Mouse (Mus musculus) limb, embryonic 15.5 days (tissue): ENCODE measurements around the gene Keap1. TPM values are rescaled to one million over a fixed set of nuclear protein-coding genes. Genes with fewer than 3 reads are reported as not detected.
"Not testable (repeated sequence)": the region's sequence is repeated elsewhere in the genome, so short reads cannot be mapped to it uniquely, and the experiment has no call there.

Source experiments
- ATAC-seq: fragments of 200-750 bp; cut with Nextera tagmentation; 2 replicates; pipeline ENCODE4 v1.8.0; 2017; ENCODE audit warnings: low read depth, moderate TSS enrichment; ENCODE audit not compliant: insufficient number of reproducible peaks, low FRiP score, low TSS enrichment
- H3K27ac ChIP-seq: fragments of 300-500 bp; sonication (generic); 2 replicates; pipeline ENCODE4 v1.5.1; 2015; ENCODE audit warnings: moderate library complexity, mild to moderate bottlenecking, inconsistent platforms
- H3K27me3 ChIP-seq: fragments of 300-500 bp; sonication (generic); 2 replicates; pipeline ENCODE4 v1.6.1; 2015; ENCODE audit warnings: inconsistent platforms
- H3K36me3 ChIP-seq: fragments of 300-500 bp; sonication (generic); 2 replicates; pipeline ENCODE4 v1.6.1; 2015; ENCODE audit warnings: inconsistent platforms
- H3K4me1 ChIP-seq: fragments of 300-500 bp; sonication (generic); 2 replicates; pipeline ENCODE4 v1.6.1; 2015; ENCODE audit warnings: inconsistent platforms
- H3K4me2 ChIP-seq: fragments of 300-500 bp; sonication (generic); 2 replicates; pipeline ENCODE4 v1.6.1; 2015; ENCODE audit warnings: mild to moderate bottlenecking, inconsistent platforms
- H3K4me3 ChIP-seq: fragments of 300-500 bp; sonication (generic); 2 replicates; pipeline ENCODE4 v1.5.1; 2015; ENCODE audit warnings: mild to moderate bottlenecking, inconsistent platforms
- H3K9ac ChIP-seq: fragments of 300-500 bp; sonication (generic); 2 replicates; pipeline ENCODE4 v1.6.1; 2015; ENCODE audit warnings: inconsistent platforms
- H3K9me3 ChIP-seq: fragments of 300-500 bp; sonication (generic); 2 replicates; pipeline ENCODE4 v1.6.1; 2016; ENCODE audit warnings: inconsistent platforms
- WGBS: fragments of 180-500 bp; shearing (Covaris S2); methylation state at CpG from one replicate; pipeline ENCODE4 v1.1.7; 2015; 5-methylcytosine and 5-hydroxymethylcytosine counted together
- polyA plus RNA-seq: library from polyadenylated mRNA; unstranded; fragments of >200 nt; fragmentation: Nextera tagmentation; extraction: Ambion mirVana; gene quantifications from 2 replicates; pipeline ENCODE4 v1.2.1, GENCODE M21; 2015

Keap1 gene
- polyA plus RNA-seq, 1 experiment from 2014 or later, result 78.6 TPM

GRCm38 (mm10) chr9:21204528-21205272 is 34.5 kb downstream of the Keap1 start:
- no peaks in the 10 kb centered on the region for H3K9me3 ChIP-seq
- H3K36me3 ChIP-seq, result no peaks in the 10 kb centered on the region
- no peak overlapping the region for H3K27ac ChIP-seq
- peak overlapping the region; percentile 69 for H3K4me2 ChIP-seq
- 4% methylated on average over 23 of the region's 23 CpGs for WGBS
- peak overlapping the region; percentile 41 for H3K4me3 ChIP-seq
- H3K4me1 ChIP-seq, result peaks cover 11% of the 10 kb centered on the region
- peak; percentile 41; the same call in 1 of the 2 replicates for ATAC-seq
- H3K9ac ChIP-seq, result peak overlapping the region; percentile 18; the same call in 1 of the 2 replicates
- no peaks in the 10 kb centered on the region for H3K27me3 ChIP-seq

DNA sequence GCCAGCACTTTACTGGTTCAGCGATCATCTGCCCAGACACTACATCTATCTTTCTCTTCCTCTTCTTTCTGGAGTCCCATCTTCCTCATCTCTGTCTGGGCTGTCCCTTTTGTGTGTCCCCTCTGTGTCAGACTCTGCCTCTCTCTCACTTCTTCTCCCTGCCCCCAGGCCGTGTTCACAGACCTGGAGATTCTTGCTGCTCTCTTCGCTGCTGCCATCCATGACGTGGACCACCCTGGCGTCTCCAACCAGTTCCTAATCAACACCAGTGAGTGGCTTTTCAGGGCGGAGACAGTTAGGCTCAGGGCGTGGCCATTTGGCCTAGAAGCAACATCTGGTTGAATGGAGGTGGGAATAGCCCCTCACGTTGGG is 35.0 kb downstream of the Keap1 start:
- WGBS, result 23% methylated on average over 8 of the region's 8 CpGs
- peak overlapping the region; percentile 69; the same call in 1 of the 2 replicates for H3K4me2 ChIP-seq
- H3K27me3 ChIP-seq, result no peaks in the 10 kb centered on the region
- no peak overlapping the region for H3K4me3 ChIP-seq
- H3K4me1 ChIP-seq, result peaks cover 11% of the 10 kb centered on the region
- H3K27ac ChIP-seq, result no peak overlapping the region
- no peak for ATAC-seq
- no peak overlapping the region for H3K9ac ChIP-seq
- H3K9me3 ChIP-seq, result no peaks in the 10 kb centered on the region
- H3K36me3 ChIP-seq, result no peaks in the 10 kb centered on the region

DNA sequence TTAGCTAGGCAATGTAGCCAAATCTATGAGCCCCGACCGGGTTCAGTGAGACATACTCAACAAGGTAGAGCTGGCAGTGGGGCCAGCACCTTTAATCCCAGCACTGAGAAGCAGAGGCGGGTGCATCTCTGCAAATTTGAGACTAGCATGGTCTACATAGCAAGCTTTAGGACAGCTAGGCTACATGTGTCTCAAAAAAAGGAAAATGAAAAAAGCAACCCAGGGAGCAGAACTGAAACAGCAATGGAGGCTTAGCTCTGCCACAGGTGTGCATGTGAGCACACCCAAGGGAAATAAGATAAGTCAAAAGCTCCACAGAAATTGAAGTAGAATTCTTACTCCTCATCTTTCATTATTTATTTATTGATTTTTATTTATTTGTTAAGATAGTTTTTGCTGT is 40.2 kb downstream of the Keap1 start:
- H3K27me3 ChIP-seq, result no peaks in the 10 kb centered on the region
- peaks cover 21% of the 10 kb centered on the region; the same call in 1 of the 2 replicates for H3K4me1 ChIP-seq
- no peaks in the 10 kb centered on the region for H3K36me3 ChIP-seq
- H3K4me3 ChIP-seq, result no peak overlapping the region
- no peak overlapping the region for H3K27ac ChIP-seq
- no peak for ATAC-seq
- 79% methylated on average over 3 of the region's 3 CpGs for WGBS
- H3K9me3 ChIP-seq, result no peaks in the 10 kb centered on the region
- H3K4me2 ChIP-seq, result no peak overlapping the region
- no peak overlapping the region for H3K9ac ChIP-seq

DNA sequence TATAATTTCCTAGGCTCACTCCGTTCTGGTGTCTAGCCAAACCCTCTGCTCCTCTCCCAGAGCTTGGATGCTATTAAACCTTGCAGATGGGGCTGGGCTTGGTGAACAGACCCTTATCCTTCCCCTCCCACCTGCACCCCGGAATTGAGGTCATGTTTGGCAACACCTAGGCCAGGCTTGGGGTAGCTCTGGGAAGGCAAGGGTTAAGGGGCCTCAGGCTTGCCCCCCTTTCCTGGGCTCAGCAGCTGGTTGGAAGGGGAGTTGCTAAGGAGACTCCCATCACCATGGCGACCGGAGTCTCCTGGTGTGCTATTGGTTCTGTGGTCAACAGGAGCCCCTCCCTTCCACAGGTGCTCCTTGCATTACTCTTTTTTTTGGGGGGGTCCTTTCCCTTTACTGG is 41.2 kb downstream of the Keap1 start:
- no peak for ATAC-seq
- H3K4me3 ChIP-seq, result no peak overlapping the region
- no peak overlapping the region for H3K27ac ChIP-seq
- H3K9ac ChIP-seq, result no peak overlapping the region
- H3K27me3 ChIP-seq, result no peaks in the 10 kb centered on the region
- H3K9me3 ChIP-seq, result no peaks in the 10 kb centered on the region
- peak overlapping the region; percentile 5; the same call in 1 of the 2 replicates for H3K4me2 ChIP-seq
- WGBS, result 20% methylated on average over 4 of the region's 4 CpGs
- peaks cover 21% of the 10 kb centered on the region; the same call in 1 of the 2 replicates for H3K4me1 ChIP-seq
- no peaks in the 10 kb centered on the region for H3K36me3 ChIP-seq

GRCm38 (mm10) chr9:21196521-21197433 is 42.4 kb downstream of the Keap1 start:
- Histone ChIP-seq H3K27me3 (no peaks in the 10 kb centered on the region), H3K36me3 (no peaks in the 10 kb centered on the region), H3K9ac (0 out of 2 replicates have a peak overlapping the region, but pooled peaks have one; percentile 11), H3K4me3 (peak overlapping the region; percentile 34), H3K27ac (no peak overlapping the region), H3K9me3 (no peaks in the 10 kb centered on the region), H3K4me2 (peak overlapping the region; percentile 44), H3K4me1 (peaks cover 21% of the 10 kb centered on the region; the same call in 1 of the 2 replicates)
- no peak for ATAC-seq
- 41% methylated on average over 18 of the region's 19 CpGs for WGBS

DNA sequence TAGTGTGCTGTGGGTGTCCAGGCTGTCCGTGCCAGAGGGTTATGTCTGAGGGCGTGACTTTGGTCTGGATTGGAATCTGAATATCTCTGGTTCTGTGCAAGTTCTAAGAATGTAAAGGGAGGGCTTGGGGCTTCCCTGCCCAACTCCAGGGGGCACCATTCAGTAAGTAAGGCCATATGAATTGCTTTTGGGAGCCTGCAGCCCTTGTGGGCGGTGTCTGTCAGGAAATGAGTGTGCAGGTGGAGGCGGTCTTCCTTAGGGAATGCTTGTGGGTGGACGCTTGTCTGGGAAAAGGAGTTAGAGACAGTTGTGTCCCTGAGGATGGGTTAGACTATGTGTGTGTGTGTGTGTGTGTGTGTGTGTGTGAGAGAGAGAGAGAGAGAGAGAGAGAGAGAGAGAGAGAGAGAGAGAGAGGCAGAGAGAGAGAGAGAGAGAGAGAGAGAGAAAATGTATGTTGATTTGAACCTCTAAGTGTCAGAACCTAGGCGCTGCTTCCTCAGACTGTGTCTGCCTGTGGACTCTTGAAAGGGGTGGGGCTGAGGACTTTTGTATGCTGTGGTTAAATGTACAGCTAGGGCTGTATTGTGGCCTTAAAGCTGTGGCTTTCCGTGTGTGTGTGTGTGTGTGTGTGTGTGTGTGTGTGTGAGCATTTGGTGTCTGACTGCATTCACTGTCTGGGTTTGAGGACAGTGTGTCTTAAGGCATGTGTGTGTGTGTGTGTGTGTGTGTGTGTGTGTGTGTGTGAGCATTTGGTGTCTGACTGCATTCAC is 43.2 kb downstream of the Keap1 start:
- H3K27ac ChIP-seq, H3K9me3 ChIP-seq, ATAC-seq, H3K9ac ChIP-seq, H3K4me3 ChIP-seq, H3K36me3 ChIP-seq, H3K4me2 ChIP-seq, H3K27me3 ChIP-seq: not testable (repeated sequence)
- WGBS, result 56% methylated on average over 7 of the region's 7 CpGs
- H3K4me1 ChIP-seq, result peaks cover 21% of the 10 kb centered on the region; the same call in 1 of the 2 replicates

DNA sequence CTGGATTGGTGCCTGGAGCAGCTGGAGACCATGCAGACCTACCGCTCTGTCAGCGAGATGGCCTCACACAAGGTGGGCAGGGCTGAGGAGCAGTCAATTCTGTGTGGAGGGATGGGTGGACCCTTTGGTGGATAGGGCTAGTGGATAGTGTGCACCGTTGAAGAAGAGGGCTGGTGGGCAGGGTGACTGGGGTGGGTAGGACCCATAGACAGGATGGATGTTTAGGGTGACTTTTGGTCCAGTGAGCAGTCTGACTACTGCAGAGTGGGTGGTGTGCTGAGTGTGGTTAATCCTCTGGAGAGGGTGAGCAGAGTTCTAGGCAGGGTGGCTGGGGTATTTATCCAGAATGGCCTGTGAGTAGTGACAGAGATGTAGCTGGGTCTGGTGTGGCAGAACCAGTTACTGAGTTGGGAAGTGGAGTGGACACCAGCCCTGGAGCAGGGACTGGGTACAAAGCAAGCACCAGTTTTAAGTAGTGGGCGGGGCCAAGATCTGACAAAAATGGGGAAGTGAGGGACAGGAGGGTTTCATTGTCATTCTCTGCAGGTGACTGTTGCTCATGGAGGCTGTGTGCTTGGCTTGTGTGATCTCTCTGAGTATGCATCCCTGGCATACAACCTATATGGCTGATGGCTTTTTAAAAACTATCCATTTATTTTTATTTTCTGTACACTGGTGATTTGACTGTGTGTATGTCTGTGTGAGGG is 44.2 kb downstream of the Keap1 start:
- H3K9ac ChIP-seq, result no peak overlapping the region
- no peaks in the 10 kb centered on the region for H3K9me3 ChIP-seq
- no peaks in the 10 kb centered on the region for H3K27me3 ChIP-seq
- H3K27ac ChIP-seq, result no peak overlapping the region
- no peak for ATAC-seq
- no peaks in the 10 kb centered on the region for H3K36me3 ChIP-seq
- WGBS, result 79% methylated on average over 4 of the region's 4 CpGs
- peaks cover 21% of the 10 kb centered on the region; the same call in 1 of the 2 replicates for H3K4me1 ChIP-seq
- no peak overlapping the region for H3K4me3 ChIP-seq
- no peak overlapping the region for H3K4me2 ChIP-seq

DNA sequence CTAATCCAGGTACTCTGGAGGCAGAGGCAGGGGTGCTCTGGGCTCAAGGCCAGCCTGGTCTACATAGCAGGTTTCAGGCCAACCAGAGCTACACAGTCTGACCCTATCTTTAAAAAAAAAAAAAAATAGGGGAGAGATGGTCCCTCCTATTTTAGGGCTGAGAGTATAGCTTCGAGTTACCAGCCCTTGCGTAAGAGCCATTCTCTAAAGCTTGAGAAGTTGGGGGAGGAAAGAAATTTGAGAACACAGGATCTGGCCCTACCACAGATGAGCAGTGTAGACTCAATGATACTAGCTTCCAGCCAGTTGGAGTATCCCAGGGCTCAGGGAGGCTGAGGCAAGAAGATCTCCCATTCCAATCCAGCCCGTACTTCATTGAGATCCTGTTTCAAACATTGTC is 45.4 kb downstream of the Keap1 start:
- no peaks in the 10 kb centered on the region for H3K27me3 ChIP-seq
- 77% methylated on average over 3 of the region's 3 CpGs for WGBS
- H3K27ac ChIP-seq, result no peak overlapping the region
- H3K4me1 ChIP-seq, result peaks cover 21% of the 10 kb centered on the region; the same call in 1 of the 2 replicates
- no peaks in the 10 kb centered on the region for H3K9me3 ChIP-seq
- no peak overlapping the region for H3K4me3 ChIP-seq
- no peak for ATAC-seq
- H3K36me3 ChIP-seq, result no peaks in the 10 kb centered on the region
- H3K9ac ChIP-seq, result no peak overlapping the region
- no peak overlapping the region for H3K4me2 ChIP-seq

- ATAC-seq, result no peak
- Histone ChIP-seq H3K4me1 (0 out of 2 replicates have a peak, but pooled peaks cover 2% of the 10 kb centered on the region), H3K27me3 (no peaks in the 10 kb centered on the region), H3K4me2 (no peak overlapping the region), H3K27ac (no peak overlapping the region), H3K36me3 (no peaks in the 10 kb centered on the region), H3K9me3 (no peaks in the 10 kb centered on the region), H3K4me3 (no peak overlapping the region), H3K9ac (no peak overlapping the region)
- WGBS, result 79% methylated on average over 3 of the region's 3 CpGs
Measured at GRCm38 (mm10) chr9:21190670-21191069, 48.5 kb downstream of the Keap1 start.

DNA sequence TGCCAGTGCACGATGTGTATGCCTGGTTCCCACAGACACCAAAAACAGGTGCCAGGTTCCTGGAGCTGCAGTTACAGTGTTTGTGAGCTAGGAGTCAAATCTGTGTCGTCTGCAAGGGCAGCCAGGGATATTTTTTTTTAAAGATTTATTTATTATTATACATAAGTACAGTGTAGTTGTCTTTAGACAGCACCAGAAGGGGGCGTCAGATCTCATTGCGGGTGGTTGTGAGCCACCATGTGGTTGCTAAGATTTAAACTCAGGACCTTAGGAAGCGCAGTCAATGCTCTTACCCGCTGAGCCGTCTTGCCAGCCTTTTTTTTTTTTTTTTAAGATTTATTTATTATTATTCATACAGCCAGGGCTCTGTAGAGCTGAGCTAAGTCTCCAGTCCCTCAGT is 49.3 kb downstream of the Keap1 start:
- no peak overlapping the region for H3K4me3 ChIP-seq
- ATAC-seq, result no peak
- peaks cover 1% of the 10 kb centered on the region for H3K4me1 ChIP-seq
- H3K27ac ChIP-seq, result no peak overlapping the region
- H3K27me3 ChIP-seq, result peaks cover under 1% of the 10 kb centered on the region
- H3K9ac ChIP-seq, result no peak overlapping the region
- no peak overlapping the region for H3K4me2 ChIP-seq
- WGBS, result 42% methylated on average over 7 of the region's 7 CpGs
- no peaks in the 10 kb centered on the region for H3K9me3 ChIP-seq
- no peaks in the 10 kb centered on the region for H3K36me3 ChIP-seq

- Histone ChIP-seq H3K27me3 (peaks cover 31% of the 10 kb centered on the region), H3K9ac (no peak overlapping the region), H3K36me3 (no peaks in the 10 kb centered on the region), H3K4me3 (no peak overlapping the region), H3K4me2 (no peak overlapping the region), H3K4me1 (peaks cover 25% of the 10 kb centered on the region), H3K27ac (no peak overlapping the region), H3K9me3 (no peaks in the 10 kb centered on the region)
- no peak for ATAC-seq
- WGBS, result 88% methylated on average over 5 of the region's 5 CpGs
Measured at GRCm38 (mm10) chr9:21185436-21185835, 53.7 kb downstream of the Keap1 start.
